Mouse (Mus musculus): ENCODE results near the gene Tsga10.

GRCm38 (mm10) chr1:37744650-37745259 lies 121.5 kb downstream of the Tsga10 start:
- TF ChIP-seq CTCF (IDR thresholded peaks at IDR 0.05; ENCODE audit: low read depth), result no peak
- TF ChIP-seq EP300 (IDR thresholded peaks at IDR 0.05; ENCODE audit: low read depth), result peak; percentile 25; the same call in 1 of the 2 replicates
